9 mouse cellular contexts compared by ENCODE assay signal in genomic region chr5:114699015-114699414, GRCm38 (mm10). TPM values are rescaled to one million over a fixed set of nuclear protein-coding genes. Genes with fewer than 3 reads are reported as not detected.
DNase-seq lines count a peak whose midpoint lies in the region.
"Had no signal": no experiment of that assay in that cellular context is flagged by ENCODE, and none has a peak within 500 bp of the region (broad histone marks: within the 10 kb centered on the region; RNA-seq: fewer than 3 reads in every experiment).

No protein-coding gene starts in this region.

- H3K4me3 ChIP-seq in heart, embryonic 10.5 days = no peak overlapping the region

- H3K9me3 ChIP-seq in heart, embryonic 10.5 days = no peaks in the 10 kb centered on the region

- peak; percentile 98 for DNase-seq in heart, adult 11 months
- DNase-seq in heart, embryonic 10.5 days (ENCODE audit: low spot score) = no peak
- DNase-seq in spleen, postnatal 36 days (ENCODE audit: low spot score in 2 of 2) = peak; percentile 24 to 29
- no peak for DNase-seq in spleen, adult 18-20 months
- peak; percentile 54 for DNase-seq in lung, postnatal 10 days
- no peak for DNase-seq in urinary bladder, postnatal 36 days (ENCODE audit: low spot score in 2 of 2)
- DNase-seq in thymus, postnatal 14 days = no peak
- no peak for DNase-seq in MN1 (ENCODE audit: low spot score)
- DNase-seq: retina, postnatal 1 day had no signal

- H3K36me3 ChIP-seq in heart, embryonic 10.5 days = no peaks in the 10 kb centered on the region

- peaks cover 7% of the 10 kb centered on the region; the same call in 1 of the 2 replicates for H3K27me3 ChIP-seq in heart, embryonic 10.5 days (ENCODE audit: insufficient read depth, poor library complexity, severe bottlenecking)

- WGBS in heart, embryonic 10.5 days = 56% methylated on average over 7 of the region's 7 CpGs

- H3K4me1 ChIP-seq in heart, embryonic 10.5 days = 0 out of 2 replicates have a peak, but pooled peaks cover 6% of the 10 kb centered on the region

- H3K27ac ChIP-seq in heart, embryonic 10.5 days = no peak overlapping the region

RNA-seq across cellular contexts. Expression of gene Gltp, which starts 8.2 kb away (rescaled TPM):
- 65.8 and 71.8 TPM in 2 replicates for polyA plus RNA-seq in heart, embryonic 10.5 days (2016; fragmentation: Nextera tagmentation; extraction: Ambion mirVana)

RNA-seq across cellular contexts. Expression of gene Tchp, which starts 8.5 kb away (rescaled TPM):
- 8.8 and 11.4 TPM in 2 replicates for polyA plus RNA-seq in heart, embryonic 10.5 days (2016; fragmentation: Nextera tagmentation; extraction: Ambion mirVana)

RNA-seq across cellular contexts. Expression of gene Trpv4, which starts 40.8 kb away (rescaled TPM):
- 1.1 TPM in 2 replicates for polyA plus RNA-seq in heart, embryonic 10.5 days (2016; fragmentation: Nextera tagmentation; extraction: Ambion mirVana)

Comparison
In these comparisons a context has a peak if more than half of its experiments do, and no peak if none do; other contexts are left out.
1. DNase-seq: peak in heart, adult 11 months (single experiment), spleen, postnatal 36 days (2 of 2) and lung, postnatal 10 days (single experiment); none in heart, embryonic 10.5 days (single experiment), spleen, adult 18-20 months (0 of 2), urinary bladder, postnatal 36 days (0 of 2), thymus, postnatal 14 days (single experiment) and MN1 (single experiment).